Mouse (Mus musculus) adipocyte (in vitro differentiated cells): ENCODE data around the gene Syngr1.

Experiments
- DNase-seq: peaks from one replicate; pipeline ENCODE4 v3.0.0-alpha.2; 2016; ENCODE audit warnings: low spot score

Syngr1 gene

GRCm38 (mm10) chr15:80090155-80090554, 979 bp upstream of the Syngr1 start:
- no peak for DNase-seq

GRCm38 (mm10) chr15:80090741-80091120, 403 bp upstream of the Syngr1 start:
- no peak for DNase-seq

- no peak for DNase-seq
These were observed 907 bp downstream of the Syngr1 start for GRCm38 (mm10) chr15:80092041-80092441.

DNA sequence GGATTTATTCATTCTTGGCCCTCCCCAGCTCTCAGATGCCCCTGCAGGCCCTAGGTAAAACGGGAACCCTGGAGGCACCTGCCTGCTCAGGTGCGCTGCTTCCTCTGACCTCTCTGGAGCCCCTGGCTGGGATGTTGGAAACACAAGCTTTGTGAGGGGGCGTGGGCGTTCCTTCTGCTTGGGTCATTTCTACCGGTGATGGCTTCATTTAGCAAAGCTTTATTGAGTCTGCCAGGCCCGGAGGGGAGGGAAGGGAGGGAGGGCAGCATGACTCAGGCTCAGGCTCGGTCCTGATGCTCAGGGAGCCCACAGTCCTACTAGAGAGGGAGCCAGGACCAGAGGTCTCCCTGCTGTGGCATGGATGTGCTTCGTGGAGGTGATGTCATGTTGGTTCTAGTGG, 1.5 kb downstream of the Syngr1 start:
- no peak for DNase-seq

DNA sequence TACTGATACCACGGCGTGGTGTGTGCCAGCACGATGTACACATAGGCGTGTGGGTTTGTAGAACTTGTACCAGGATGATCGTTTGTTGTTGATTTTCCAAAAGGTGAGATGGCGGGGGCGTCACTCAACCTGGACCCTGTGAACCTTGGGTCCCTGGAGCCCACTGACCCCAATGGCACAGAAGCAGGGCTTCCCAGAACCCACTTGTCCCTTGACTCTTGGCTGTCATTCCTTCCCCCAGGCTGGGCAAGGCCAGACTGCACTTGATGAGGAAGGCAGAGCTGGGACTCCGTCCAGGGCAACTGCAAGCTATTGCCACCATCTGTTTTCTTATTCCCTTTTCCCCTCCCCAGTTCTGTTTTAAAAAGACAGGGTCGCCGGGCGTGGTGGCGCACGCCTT, 3.1 kb downstream of the Syngr1 start:
- no peak for DNase-seq

DNA sequence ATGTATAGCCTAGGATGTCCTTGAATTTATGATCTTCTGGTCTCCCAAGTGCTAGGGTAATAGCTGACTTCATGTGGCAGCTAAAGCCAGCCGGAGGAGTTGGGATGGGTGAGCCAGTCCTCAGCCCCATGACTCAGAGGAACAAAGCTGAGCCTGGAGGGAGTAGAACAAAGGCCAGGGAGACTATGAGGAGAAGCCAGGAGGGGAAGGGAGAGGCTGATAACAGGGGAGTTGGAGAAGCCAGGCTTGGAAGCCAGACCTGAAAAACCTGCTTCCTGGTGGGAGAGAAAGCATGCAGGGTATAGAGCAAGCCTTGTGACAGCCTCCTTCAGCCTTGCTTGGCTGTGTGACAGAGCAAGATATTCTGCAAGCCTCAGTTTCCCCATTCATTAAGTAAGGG, 4.5 kb downstream of the Syngr1 start:
- no peak for DNase-seq

DNA sequence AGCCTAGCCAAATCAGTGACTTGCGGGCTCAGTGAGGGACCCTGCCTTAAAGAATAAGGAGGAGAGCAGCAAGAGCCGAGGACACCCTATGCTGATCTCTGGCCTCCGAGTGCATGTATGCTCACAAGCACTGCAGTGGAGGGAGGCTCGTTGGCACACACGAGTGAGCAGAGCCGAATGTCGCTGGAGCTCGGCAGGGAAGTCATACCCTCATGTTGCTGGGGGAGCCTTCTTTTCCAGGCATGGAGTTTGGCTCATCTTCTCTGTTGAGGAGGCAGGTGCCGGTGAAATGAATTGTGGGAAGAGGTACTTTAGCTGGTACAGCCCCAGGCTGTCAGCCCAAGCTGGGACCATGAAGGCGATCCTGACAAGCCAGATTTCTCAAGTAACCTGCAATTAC, 5.3 kb downstream of the Syngr1 start:
- no peak for DNase-seq

GRCm38 (mm10) chr15:80096946-80097881, 6.1 kb downstream of the Syngr1 start:
- DNase-seq: no peak

DNA sequence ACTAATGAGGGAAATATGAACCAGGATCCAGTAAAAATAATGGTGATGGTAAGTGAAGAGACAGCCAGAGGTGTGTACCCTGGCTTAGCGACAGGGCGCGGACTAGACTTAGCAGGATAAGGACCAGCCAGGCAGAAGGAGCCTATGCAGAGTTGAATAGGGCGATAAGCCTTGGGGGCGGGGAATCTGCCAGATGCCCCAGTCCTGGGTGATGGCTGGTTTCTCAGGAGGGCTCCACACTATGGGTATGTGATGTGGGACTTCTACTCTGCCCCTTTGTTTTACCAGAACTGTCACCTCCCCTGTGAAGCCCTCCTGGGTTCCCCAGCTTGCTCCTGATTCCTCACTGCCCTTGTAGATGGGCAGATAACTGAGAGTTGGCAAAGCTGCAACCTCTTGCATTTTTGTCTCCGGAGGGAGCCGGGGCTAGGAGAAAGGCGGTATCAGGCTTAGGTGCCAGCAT, 6.9 kb downstream of the Syngr1 start:
- no peak for DNase-seq

DNA sequence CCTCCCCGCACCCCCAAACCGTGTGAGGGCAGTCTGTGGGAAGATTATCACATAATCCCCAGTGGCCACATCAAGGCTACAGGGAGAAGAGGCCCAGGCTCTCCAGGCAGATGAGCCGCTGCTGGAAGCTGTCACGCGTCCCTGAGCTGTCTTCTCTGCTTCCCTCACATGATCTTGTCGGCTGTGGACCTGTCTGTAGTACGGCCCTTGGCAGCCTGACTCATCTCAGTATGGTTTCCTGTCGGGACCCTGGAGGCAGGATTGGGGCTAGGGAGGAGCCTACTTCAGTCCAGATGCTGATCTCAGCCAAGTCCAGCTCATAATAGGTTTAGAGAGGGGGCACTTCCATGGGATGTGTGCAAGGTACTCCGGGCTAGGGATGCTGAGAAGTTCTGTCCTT, 7.7 kb downstream of the Syngr1 start:
- no peak for DNase-seq

GRCm38 (mm10) chr15:80099477-80099876, 8.3 kb downstream of the Syngr1 start:
- no peak for DNase-seq

DNA sequence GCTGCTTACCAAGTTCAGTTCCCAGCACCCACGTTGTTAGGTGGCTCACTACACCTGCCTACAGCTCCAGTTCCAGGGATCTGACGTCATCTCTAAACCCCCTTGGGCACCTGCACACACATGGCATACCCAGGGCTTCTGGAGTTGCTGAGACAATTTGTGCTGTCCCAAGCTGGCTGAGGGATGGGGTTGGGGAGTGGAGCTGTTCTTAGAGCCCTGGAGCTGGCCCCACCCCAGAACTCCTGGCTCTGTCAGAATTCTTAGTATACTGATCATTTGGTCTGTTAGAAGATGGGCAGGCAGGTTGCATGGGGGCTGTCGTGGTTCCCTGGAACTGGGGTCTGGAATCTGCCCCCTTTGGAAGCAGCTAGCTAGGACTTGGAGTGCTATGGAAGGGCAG, 9.1 kb downstream of the Syngr1 start:
- no peak for DNase-seq

GRCm38 (mm10) chr15:80100871-80101270, 9.7 kb downstream of the Syngr1 start:
- no peak for DNase-seq

GRCm38 (mm10) chr15:80101503-80101902, 10.4 kb downstream of the Syngr1 start:
- DNase-seq: no peak

DNA sequence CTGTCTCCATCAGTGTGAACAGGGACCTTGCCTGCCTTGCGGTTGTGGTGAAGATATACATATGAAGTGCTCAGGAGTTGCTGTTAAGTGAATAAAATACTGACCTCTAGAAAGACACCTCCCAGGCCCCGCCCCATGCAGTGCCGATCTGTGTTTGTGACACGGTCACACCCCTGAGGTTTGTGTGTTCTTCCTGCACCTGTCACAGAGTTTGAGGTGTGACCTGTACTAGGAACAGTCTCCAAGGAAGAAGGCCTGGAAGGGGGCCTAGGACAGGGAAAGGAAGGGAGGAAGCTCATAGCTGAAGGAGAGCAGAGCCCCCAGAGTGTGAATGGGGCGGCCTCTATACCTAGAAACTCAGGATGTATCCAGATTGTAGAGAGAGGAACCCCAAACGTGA, 11.4 kb downstream of the Syngr1 start:
- no peak for DNase-seq

- no peak for DNase-seq
These were observed 14.6 kb downstream of the Syngr1 start for GRCm38 (mm10) chr15:80105490-80106410.

DNA sequence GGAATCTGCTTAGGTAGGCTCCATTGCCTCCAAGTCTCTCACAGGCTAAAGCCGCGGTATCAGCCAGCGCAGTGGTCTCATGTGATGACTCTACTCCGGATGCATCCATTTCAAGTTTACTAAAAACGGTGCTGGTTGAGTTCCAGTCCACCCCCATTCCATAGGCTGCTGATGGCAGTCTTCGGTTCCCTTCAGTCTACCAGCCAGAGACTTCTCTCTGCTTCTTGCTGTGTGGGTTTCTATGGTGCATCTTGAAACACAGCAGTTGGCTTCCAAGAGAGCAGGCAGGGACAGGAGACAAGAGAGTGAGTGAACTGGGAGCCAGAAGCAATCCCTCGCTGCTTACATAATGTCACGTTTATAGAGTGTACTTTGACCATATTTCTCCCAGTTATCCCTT, 16.0 kb downstream of the Syngr1 start:
- DNase-seq: no peak

GRCm38 (mm10) chr15:80107575-80107974, 16.4 kb downstream of the Syngr1 start:
- no peak for DNase-seq

- DNase-seq: no peak
These were observed 20.3 kb downstream of the Syngr1 start for GRCm38 (mm10) chr15:80111436-80111835.

- DNase-seq: no peak
These were observed 21.4 kb downstream of the Syngr1 start for GRCm38 (mm10) chr15:80112499-80112898.

- no peak for DNase-seq
These were observed 23.3 kb downstream of the Syngr1 start for GRCm38 (mm10) chr15:80114414-80114813.

GRCm38 (mm10) chr15:80115256-80115655, 24.1 kb downstream of the Syngr1 start:
- DNase-seq: no peak
